Mouse (Mus musculus): Measurements from ENCODE around the gene Grb10. TPM values are rescaled to one million over a fixed set of nuclear protein-coding genes. Genes with fewer than 3 reads are reported as not detected.

The Grb10 gene
- polyA plus RNA-seq, 2 experiments = 243 to 644 TPM

- DNase-seq (ENCODE audit: low spot score) (no peak), ATAC-seq (ENCODE audit: low FRiP score, low read depth) (no peak)
- no peak for TF ChIP-seq POLR2A (IDR thresholded peaks at IDR 0.05; ENCODE audit: borderline replicate concordance, extremely low read depth, insufficient read depth, insufficient read length)
- no peak overlapping the region for H3K4me3 ChIP-seq (replicated peaks; ENCODE audit: low read length)
- H3K27ac ChIP-seq (replicated peaks; ENCODE audit: low read depth, low read length) = no peak overlapping the region
- no peak overlapping the region for H3K9ac ChIP-seq (ENCODE audit: low read depth, low read length, severe bottlenecking)
- H3K27me3 ChIP-seq (ENCODE audit: control insufficient read depth, insufficient read depth, low read length) = no peaks in the 10 kb centered on the region
- peaks cover 41% of the 10 kb centered on the region for H3K4me1 ChIP-seq (ENCODE audit: control insufficient read depth, insufficient read depth, low read length)
- WGBS = 84% methylated on average over 1 of the region's 1 CpGs
- H3K4me2 ChIP-seq (replicated peaks; ENCODE audit: low read depth, low read length, severe bottlenecking) = no peak overlapping the region
- no peaks in the 10 kb centered on the region for H3K36me3 ChIP-seq (ENCODE audit: control insufficient read depth, insufficient read depth, low read length)
- H3K9me3 ChIP-seq (ENCODE audit: control insufficient read depth, low read length) = no peaks in the 10 kb centered on the region
Measured at GRCm38 (mm10) chr11:11881783-11882155, 156.7 kb downstream of the Grb10 start.

GRCm38 (mm10) chr11:11881026-11881782 lies 157.3 kb downstream of the Grb10 start:
- ATAC-seq (ENCODE audit: low FRiP score, low read depth) (no peak), DNase-seq (ENCODE audit: low spot score) (no peak)
- H3K4me3 ChIP-seq (replicated peaks; ENCODE audit: low read length) = no peak overlapping the region
- H3K36me3 ChIP-seq (ENCODE audit: control insufficient read depth, insufficient read depth, low read length) = no peaks in the 10 kb centered on the region
- H3K27me3 ChIP-seq (ENCODE audit: control insufficient read depth, insufficient read depth, low read length) = no peaks in the 10 kb centered on the region
- no peak for TF ChIP-seq POLR2A (IDR thresholded peaks at IDR 0.05; ENCODE audit: borderline replicate concordance, extremely low read depth, insufficient read depth, insufficient read length)
- 64% methylated on average over 13 of the region's 13 CpGs for WGBS
- H3K27ac ChIP-seq (replicated peaks; ENCODE audit: low read depth, low read length) = no peak overlapping the region
- no peak overlapping the region for H3K4me2 ChIP-seq (replicated peaks; ENCODE audit: low read depth, low read length, severe bottlenecking)
- H3K9ac ChIP-seq (ENCODE audit: low read depth, low read length, severe bottlenecking) = no peak overlapping the region
- H3K4me1 ChIP-seq (ENCODE audit: control insufficient read depth, insufficient read depth, low read length) = peaks cover 35% of the 10 kb centered on the region
- no peaks in the 10 kb centered on the region for H3K9me3 ChIP-seq (ENCODE audit: control insufficient read depth, low read length)

Other genes with a start within 250 kb of the Grb10 start
- 20.0 and 21.2 TPM in 2 replicates for gene Fignl1, start 229.7 kb downstream of the Grb10 start, polyA plus RNA-seq (2012; rRNA removed)
- 43.2 and 46.5 TPM in 2 replicates for gene Fignl1, start 229.7 kb downstream of the Grb10 start, polyA plus RNA-seq (2014; fragmentation: Nextera tagmentation; extraction: Ambion mirVana)
- 10.9 and 12.6 TPM in 2 replicates for gene Ddc, start 140.5 kb downstream of the Grb10 start, polyA plus RNA-seq (2012; rRNA removed)
- gene Ddc, start 140.5 kb downstream of the Grb10 start, polyA plus RNA-seq (2014; fragmentation: Nextera tagmentation; extraction: Ambion mirVana) = 16.5 and 20.7 TPM in 2 replicates